Mouse (Mus musculus) macrophage (primary cell): ENCODE results near the gene Txnrd1. TPM values are rescaled to one million over a fixed set of nuclear protein-coding genes. Genes with fewer than 3 reads are reported as not detected.
A peak's percentile ranks its signal among the peaks of the same experiment; 100 is the strongest.

Source experiments
- H3K27ac ChIP-seq: fragments of 350-480 bp; formaldehyde crosslinking; 2 replicates; pipeline ENCODE4 v1.9.0; 2021
- H3K36me3 ChIP-seq: fragments of 350-480 bp; formaldehyde crosslinking; 2 replicates; pipeline ENCODE4 v1.9.0; 2021; ENCODE audit errors: inconsistent target
- H3K4me3 ChIP-seq: fragments of 350-480 bp; formaldehyde crosslinking; 2 replicates; pipeline ENCODE4 v1.9.0; 2021; ENCODE audit errors: inconsistent target
- H3K79me2 ChIP-seq: fragments of 350-480 bp; formaldehyde crosslinking; 2 replicates; pipeline ENCODE4 v1.9.0; 2021; ENCODE audit errors: inconsistent target
- WGBS: methylation state at CpG from one replicate; pipeline ENCODE4 v1.1.7; 2026; ENCODE audit warnings: inconsistent platforms; ENCODE audit not compliant: missing documents; 5-methylcytosine and 5-hydroxymethylcytosine counted together
- polyA plus RNA-seq: library from polyadenylated mRNA; stranded (reverse); fragments of 250-400 nt; gene quantifications from 3 replicates; pipeline ENCODE4 v1.2.4, GENCODE M21; 2018; ENCODE audit warnings: inconsistent platforms
- total RNA-seq, 78 experiments: library from RNA; depleted of rRNA; stranded (reverse); fragments of 250-400 nt; gene quantifications; 1 replicate in 9 of 78; 2 replicates in 24 of 78; 3 replicates in 43 of 78; 4 replicates in 2 of 78; pipeline ENCODE4 v1.2.4; 2018; ENCODE audit warnings: inconsistent platforms in 56 of 78

Gene Txnrd1
- 1,000 to 10,000 TPM in 5 of 26 experiments, 100 to 1,000 TPM in 21; 113 to 1,687 (median 414) TPM for total RNA-seq (2018; cell fraction: chromatin; rRNA removed)
- total RNA-seq (2018; cell fraction: cytosol; rRNA removed), result 100 to 1,000 TPM in 10 of 26 experiments, 10 to 100 TPM in 16; 62.8 to 371 (median 91.2) TPM
- total RNA-seq (2018; cell fraction: nucleus; rRNA removed), result 100 to 1,000 TPM in 22 of 26 experiments, 10 to 100 TPM in 4; 65.8 to 967 (median 266) TPM
- 84.0 to 182 TPM (median 96.0 TPM) in 3 replicates for polyA plus RNA-seq

DNA sequence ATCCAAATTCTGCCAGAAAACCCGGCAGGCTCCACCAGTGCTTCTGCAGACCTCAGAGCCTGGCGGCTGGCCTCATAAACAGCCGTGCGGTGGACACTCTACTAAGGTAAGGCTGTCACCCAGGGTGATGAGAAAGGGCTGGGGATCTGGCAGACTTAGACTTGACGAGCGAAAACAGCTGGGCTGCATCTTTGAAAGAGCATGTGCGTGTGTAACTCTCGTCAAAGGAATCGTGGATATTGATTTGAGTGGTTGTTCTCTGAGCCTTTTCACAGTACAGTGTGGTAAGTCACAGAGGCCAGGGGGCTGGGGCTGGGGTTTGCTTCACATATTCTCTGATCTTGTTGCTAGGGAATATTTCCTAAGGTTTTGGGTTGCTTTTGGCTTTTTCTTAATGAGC, at the start of gene Txnrd1:
Txnrd1 (plus strand) TSS at position 26 of the 400 bp plus-strand sequence.
- H3K36me3 ChIP-seq, result no peaks in the 10 kb centered on the region
- H3K79me2 ChIP-seq, result no peaks in the 10 kb centered on the region
- whole genome bisulfite sequencing, result 95% methylated on average over 9 of the region's 9 CpGs
- no peak within 1 kb of the TSS for H3K4me3 ChIP-seq
- no peak within 1 kb of the TSS for H3K27ac ChIP-seq

GRCm38 (mm10) chr10:82789181-82789580, 44.6 kb upstream of the Txnrd1 start:
- H3K4me3 ChIP-seq, result no peak overlapping the region
- H3K36me3 ChIP-seq, result no peaks in the 10 kb centered on the region
- no peaks in the 10 kb centered on the region for H3K79me2 ChIP-seq
- no peak overlapping the region for H3K27ac ChIP-seq

DNA sequence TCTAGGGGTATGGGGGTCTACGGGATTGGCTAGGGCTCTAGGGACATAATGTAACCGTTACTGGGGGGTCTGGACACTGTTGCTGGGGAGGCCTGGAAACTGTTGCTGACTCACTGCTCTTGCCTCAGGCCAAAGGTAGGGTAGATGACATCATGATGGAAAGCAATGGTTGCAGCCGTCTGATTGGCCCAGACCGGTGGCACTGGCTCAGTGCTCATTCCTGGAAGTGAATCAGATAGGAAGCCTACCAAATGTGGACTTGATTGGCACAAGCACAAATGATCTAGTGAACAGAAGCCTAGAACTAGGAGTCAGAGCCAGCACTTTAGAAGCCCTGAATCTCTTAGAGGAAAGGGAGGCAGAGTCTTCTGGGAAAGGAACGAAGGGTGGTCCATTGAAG, 43.2 kb upstream of the Txnrd1 start:
- WGBS, result 94% methylated on average over 5 of the region's 5 CpGs

GRCm38 (mm10) chr10:82791713-82792112, 42.0 kb upstream of the Txnrd1 start:
- Histone ChIP-seq H3K79me2 (no peaks in the 10 kb centered on the region), H3K27ac (no peak overlapping the region)
- WGBS, result 100% methylated on average over 3 of the region's 3 CpGs

More for the DNA sequence above, 43.2 kb upstream of the Txnrd1 start:
- no peaks in the 10 kb centered on the region for H3K79me2 ChIP-seq
- H3K27ac ChIP-seq, result no peak overlapping the region
- no peak overlapping the region for H3K4me3 ChIP-seq
- H3K36me3 ChIP-seq, result no peaks in the 10 kb centered on the region

DNA sequence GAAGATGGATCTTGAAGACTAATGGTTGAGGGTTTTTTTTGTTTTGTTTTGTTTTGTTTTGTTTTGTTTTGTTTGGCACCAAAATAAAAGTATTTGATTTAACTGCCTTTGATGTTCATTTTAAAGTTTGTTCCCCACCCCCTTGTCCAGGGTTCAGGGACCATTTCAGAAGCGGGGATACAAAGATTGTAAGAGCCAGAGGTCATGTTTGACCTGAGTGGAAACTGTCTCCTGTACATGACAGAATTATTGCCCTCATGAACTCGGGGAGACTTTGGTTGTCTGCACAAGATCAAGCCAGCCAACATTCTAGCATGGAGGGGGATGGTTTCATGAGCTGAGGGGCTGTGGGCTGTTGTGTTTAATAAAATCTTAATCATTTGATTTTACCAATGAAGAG, 41.4 kb upstream of the Txnrd1 start:
- Histone ChIP-seq H3K79me2 (no peaks in the 10 kb centered on the region), H3K36me3 (no peaks in the 10 kb centered on the region), H3K27ac (no peak overlapping the region), H3K4me3 (no peak overlapping the region)
- WGBS, result 100% methylated on average over 2 of the region's 2 CpGs

More at GRCm38 (mm10) chr10:82791713-82792112, 42.0 kb upstream of the Txnrd1 start:
- no peak overlapping the region for H3K4me3 ChIP-seq
- no peaks in the 10 kb centered on the region for H3K36me3 ChIP-seq

GRCm38 (mm10) chr10:82795071-82795731, 38.5 kb upstream of the Txnrd1 start:
- Histone ChIP-seq H3K27ac (no peak overlapping the region), H3K79me2 (no peaks in the 10 kb centered on the region), H3K4me3 (no peak overlapping the region), H3K36me3 (no peaks in the 10 kb centered on the region)
- WGBS, result 19% methylated on average over 15 of the region's 15 CpGs

DNA sequence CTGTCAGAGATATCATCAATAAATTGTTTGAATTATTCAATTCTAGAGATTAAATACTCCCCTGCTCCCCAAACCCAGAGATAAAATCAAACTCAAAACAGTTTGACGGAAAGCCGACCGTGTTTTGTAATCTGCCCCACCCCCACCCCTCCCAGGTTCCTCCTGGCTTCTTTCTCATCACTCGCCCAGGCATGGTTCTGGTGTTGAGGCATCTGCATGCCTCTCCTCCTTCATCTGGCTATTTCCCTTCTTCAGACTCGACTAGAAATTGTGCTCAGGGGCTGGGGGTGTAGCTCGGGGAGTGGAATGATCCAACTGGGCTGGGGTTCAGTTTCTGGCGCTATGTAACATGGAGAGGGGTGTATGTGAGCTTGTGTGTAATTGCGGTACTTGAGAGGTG, 38.0 kb upstream of the Txnrd1 start:
- Histone ChIP-seq H3K36me3 (no peaks in the 10 kb centered on the region), H3K27ac (no peak overlapping the region), H3K79me2 (no peaks in the 10 kb centered on the region), H3K4me3 (no peak overlapping the region)
- WGBS, result 36% methylated on average over 8 of the region's 8 CpGs

GRCm38 (mm10) chr10:82796471-82797118, 37.2 kb upstream of the Txnrd1 start:
- Histone ChIP-seq H3K27ac (peak overlapping the region; percentile 17; the same call in 1 of the 2 replicates), H3K36me3 (no peaks in the 10 kb centered on the region), H3K79me2 (no peaks in the 10 kb centered on the region), H3K4me3 (no peak overlapping the region)
- 15% methylated on average over 11 of the region's 12 CpGs for whole genome bisulfite sequencing

GRCm38 (mm10) chr10:82797119-82797491, 36.6 kb upstream of the Txnrd1 start:
- H3K79me2 ChIP-seq, result no peaks in the 10 kb centered on the region
- no peaks in the 10 kb centered on the region for H3K36me3 ChIP-seq
- WGBS, result 33% methylated on average over 4 of the region's 4 CpGs
- H3K27ac ChIP-seq, result no peak overlapping the region
- no peak overlapping the region for H3K4me3 ChIP-seq

DNA sequence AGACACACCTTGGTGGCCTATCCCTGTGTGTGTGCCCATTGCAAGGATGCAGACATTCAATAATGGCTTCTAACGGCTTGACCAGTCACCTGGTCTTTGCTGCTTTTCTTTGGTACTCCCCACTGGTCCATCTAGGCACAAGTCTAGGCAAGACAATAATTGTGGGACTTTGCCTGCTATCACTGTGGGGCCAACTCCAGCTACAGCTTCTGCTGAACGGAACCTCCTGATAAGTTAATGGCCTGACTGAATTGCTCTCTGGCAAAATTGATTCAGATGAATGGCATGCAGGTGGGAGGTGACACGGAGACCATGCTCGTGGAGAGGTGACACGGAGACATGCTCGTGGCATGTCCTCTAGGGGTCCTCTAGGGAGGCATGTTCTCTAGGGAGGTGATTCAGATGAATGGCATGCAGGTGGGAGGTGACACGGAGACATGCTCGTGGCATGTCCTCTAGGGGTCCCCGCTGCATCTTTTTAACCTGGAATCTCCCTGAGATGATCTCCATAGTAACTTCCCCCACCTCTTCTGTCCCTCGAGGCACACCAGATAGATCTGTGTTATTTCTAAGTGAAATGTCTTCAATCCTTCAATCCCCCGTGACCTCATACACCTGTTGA, 35.3 kb upstream of the Txnrd1 start:
- H3K27ac ChIP-seq, result no peak overlapping the region
- H3K4me3 ChIP-seq, result no peak overlapping the region
- H3K36me3 ChIP-seq, result no peaks in the 10 kb centered on the region
- 77% methylated on average over 11 of the region's 11 CpGs for WGBS
- H3K79me2 ChIP-seq, result no peaks in the 10 kb centered on the region

GRCm38 (mm10) chr10:82800094-82800493, 33.7 kb upstream of the Txnrd1 start:
- H3K27ac ChIP-seq, result no peak overlapping the region
- 92% methylated on average over 5 of the region's 5 CpGs for WGBS
- H3K36me3 ChIP-seq, result no peaks in the 10 kb centered on the region
- no peak overlapping the region for H3K4me3 ChIP-seq
- no peaks in the 10 kb centered on the region for H3K79me2 ChIP-seq

GRCm38 (mm10) chr10:82804396-82804795, 29.4 kb upstream of the Txnrd1 start:
- Histone ChIP-seq H3K79me2 (no peaks in the 10 kb centered on the region), H3K4me3 (no peak overlapping the region), H3K27ac (no peak overlapping the region), H3K36me3 (no peaks in the 10 kb centered on the region)
- WGBS, result 87% methylated on average over 3 of the region's 3 CpGs

GRCm38 (mm10) chr10:82805111-82805510, 28.6 kb upstream of the Txnrd1 start:
- no peak overlapping the region for H3K27ac ChIP-seq
- H3K79me2 ChIP-seq, result no peaks in the 10 kb centered on the region
- H3K36me3 ChIP-seq, result no peaks in the 10 kb centered on the region
- 91% methylated on average over 6 of the region's 6 CpGs for WGBS
- no peak overlapping the region for H3K4me3 ChIP-seq

- H3K36me3 ChIP-seq, result no peaks in the 10 kb centered on the region
- no peaks in the 10 kb centered on the region for H3K79me2 ChIP-seq
- no peak overlapping the region for H3K27ac ChIP-seq
- WGBS, result 93% methylated on average over 8 of the region's 8 CpGs
- no peak overlapping the region for H3K4me3 ChIP-seq
Observed at GRCm38 (mm10) chr10:82806414-82806813, 27.3 kb upstream of the Txnrd1 start.

GRCm38 (mm10) chr10:82807238-82807637, 26.5 kb upstream of the Txnrd1 start:
- WGBS, result 95% methylated on average over 7 of the region's 7 CpGs
- Histone ChIP-seq H3K79me2 (no peaks in the 10 kb centered on the region), H3K4me3 (no peak overlapping the region), H3K27ac (no peak overlapping the region), H3K36me3 (no peaks in the 10 kb centered on the region)
